Mouse (Mus musculus): ENCODE results near the gene Rbfox1.

Gene Rbfox1

DNA sequence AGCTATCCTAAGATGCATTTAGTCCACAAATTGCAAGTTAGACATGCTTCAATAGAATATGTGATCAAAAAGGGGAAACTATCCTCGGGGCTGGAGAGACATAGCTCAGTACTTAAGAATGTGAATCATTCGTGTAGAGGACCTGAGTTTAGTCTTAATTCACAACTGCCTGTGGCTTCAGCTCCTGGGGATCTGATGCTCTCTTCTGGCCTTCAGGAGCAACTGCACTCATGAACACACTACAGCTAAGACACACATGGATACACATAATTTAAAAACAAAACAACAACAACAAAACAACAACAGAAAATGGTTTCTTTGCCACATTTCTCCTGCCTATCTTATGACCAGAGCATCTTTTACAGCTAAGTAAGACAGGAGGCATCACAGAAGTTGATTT, 448.1 kb downstream of the Rbfox1 start:
- no peak for DNase-seq (ENCODE audit: extremely low read depth, insufficient read length, low spot score)

- no peak for DNase-seq (ENCODE audit: extremely low read depth, insufficient read length, low spot score)
Observed at GRCm38 (mm10) chr16:6348103-6348502, 462.9 kb downstream of the Rbfox1 start.

DNA sequence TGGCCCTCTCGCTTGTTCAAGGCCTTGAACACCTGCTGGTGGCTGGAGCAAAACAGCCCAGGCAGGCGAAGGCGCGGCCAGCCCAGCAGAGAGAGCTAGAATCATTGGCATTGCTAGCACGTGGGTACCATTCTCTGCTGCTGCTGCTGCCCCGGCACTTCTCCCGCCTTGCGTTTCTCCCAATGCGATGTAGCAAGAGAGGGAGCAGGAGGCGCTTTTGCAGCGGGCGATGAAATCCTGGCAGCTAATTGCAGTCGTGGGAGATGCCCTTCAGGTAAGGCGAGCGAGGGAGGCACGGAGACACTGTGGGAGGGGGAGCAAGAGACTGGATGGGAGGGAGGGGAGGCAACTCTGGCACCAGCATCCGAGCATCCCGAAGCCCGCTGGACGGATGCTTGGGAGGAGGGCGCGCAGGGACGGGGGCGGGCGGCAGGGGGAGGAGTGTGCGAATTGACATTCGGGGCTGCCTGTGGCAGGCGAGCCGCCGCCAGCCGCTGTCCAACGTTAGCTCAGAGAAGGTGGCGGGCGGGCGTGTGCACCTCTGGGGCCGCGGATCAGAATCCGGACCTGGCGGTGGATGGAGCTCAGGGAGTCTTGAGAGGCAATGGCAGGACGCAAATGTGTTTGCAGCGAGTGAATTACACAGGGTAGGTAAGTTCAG, 463.6 kb downstream of the Rbfox1 start:
- DNase-seq (ENCODE audit: extremely low read depth, insufficient read length, low spot score) = no peak

GRCm38 (mm10) chr16:6349381-6349780, 464.2 kb downstream of the Rbfox1 start:
- DNase-seq (ENCODE audit: extremely low read depth, insufficient read length, low spot score) = peak; percentile 9

DNA sequence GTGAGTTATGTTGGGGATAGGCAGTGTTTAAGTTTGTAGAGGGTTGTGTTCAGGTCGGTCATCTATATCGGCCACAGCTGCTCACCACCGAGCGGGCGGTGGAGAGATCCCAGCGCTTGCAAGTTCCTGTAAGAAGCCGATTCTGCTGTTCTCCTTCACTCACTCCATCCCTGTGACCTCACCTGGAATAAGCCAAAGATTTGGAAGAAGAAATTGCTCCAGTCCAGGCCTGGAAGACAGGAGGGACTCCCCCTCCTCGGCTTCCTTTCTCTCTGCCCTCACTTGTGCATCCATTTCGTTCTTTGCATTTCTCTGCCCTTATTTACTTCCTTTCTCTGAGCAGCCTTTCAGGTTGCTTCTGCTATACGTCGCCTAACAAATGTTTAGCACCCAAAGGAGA, 465.1 kb downstream of the Rbfox1 start:
- DNase-seq (ENCODE audit: extremely low read depth, insufficient read length, low spot score) = no peak

DNA sequence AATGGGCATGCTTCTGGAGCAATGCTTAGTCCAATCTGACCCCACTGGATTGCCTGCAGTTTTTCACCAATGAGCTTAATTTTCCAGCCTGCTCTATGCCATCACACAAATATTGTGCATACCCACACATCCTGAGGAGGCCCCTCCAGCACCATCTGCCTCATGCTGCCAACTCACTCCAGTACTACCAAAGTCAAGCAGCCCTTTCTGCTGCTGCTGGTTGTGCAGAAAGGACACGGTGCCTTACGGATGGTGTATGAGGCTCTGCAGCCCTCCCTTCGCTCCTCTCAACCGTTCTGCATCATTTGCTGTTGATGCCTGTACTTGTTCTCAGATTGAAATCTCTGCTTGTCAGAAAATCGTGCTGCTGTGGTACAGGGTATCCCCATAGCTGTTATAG, 468.0 kb downstream of the Rbfox1 start:
- DNase-seq (ENCODE audit: extremely low read depth, insufficient read length, low spot score) = no peak

DNA sequence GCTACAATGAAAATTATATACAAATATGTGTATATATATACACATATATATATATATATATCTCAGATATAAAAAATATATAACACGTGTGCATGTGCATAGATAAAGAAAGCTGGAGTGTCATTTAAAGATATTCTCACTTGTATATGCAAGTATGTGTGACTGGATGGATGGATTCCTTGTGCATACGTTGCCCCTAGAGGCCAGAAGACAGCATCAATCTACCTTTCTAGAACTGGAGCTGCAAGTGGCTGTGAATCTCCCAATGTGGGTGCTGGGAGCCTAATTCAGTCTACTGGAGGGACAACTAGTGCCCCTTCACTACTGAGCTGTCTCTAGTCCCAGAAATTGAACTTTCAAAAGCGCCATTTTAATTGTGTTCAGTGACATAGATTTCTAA, 471.8 kb downstream of the Rbfox1 start:
- no peak for DNase-seq (ENCODE audit: extremely low read depth, insufficient read length, low spot score)

- DNase-seq (ENCODE audit: extremely low read depth, insufficient read length, low spot score) = no peak
Observed at GRCm38 (mm10) chr16:6365793-6366192, 480.6 kb downstream of the Rbfox1 start.

DNA sequence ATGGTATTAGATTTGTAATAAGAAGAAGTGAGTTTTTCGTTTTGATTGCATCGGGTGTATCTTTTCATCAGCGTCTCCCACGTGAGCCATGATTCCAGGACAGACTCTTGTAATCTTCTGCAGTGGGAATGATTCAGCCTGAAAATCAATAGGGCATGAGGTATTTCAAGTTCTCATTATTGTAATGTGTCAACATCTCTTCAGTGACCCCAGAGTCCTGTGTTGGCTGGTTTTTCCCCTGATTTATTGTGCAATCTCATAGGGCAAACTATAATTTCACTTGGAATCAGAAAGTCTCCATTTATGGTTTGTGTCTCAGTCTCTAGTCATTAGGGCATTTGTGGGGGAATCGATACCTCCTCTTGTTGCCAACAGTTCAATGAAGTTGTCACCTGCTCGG, 481.5 kb downstream of the Rbfox1 start:
- no peak for DNase-seq (ENCODE audit: extremely low read depth, insufficient read length, low spot score)

DNA sequence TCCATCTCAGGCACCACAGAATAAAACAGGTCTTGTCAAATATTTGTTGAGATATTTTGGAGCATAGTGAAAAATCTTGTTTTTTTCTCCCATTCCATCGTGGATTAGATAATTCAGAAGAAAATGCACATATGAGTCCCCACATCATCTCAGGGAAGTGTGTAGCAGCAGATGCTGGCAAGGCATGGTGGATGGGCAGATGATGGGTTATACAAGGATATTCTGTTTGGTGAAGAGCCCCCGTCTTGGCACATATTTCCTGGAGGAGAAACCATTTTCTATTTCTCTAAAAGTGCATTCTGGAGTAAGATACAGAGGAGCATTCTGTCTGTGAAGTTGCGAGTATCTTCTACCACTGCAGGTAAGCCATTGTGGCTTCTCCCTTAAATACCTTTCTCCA, 495.8 kb downstream of the Rbfox1 start:
- DNase-seq (ENCODE audit: extremely low read depth, insufficient read length, low spot score) = no peak

GRCm38 (mm10) chr16:6381572-6381971, 496.4 kb downstream of the Rbfox1 start:
- DNase-seq (ENCODE audit: extremely low read depth, insufficient read length, low spot score) = no peak

GRCm38 (mm10) chr16:6382712-6383111, 497.6 kb downstream of the Rbfox1 start:
- DNase-seq (ENCODE audit: extremely low read depth, insufficient read length, low spot score) = no peak

- DNase-seq (ENCODE audit: extremely low read depth, insufficient read length, low spot score) = no peak
Observed at GRCm38 (mm10) chr16:6390278-6390930, 505.2 kb downstream of the Rbfox1 start.

DNA sequence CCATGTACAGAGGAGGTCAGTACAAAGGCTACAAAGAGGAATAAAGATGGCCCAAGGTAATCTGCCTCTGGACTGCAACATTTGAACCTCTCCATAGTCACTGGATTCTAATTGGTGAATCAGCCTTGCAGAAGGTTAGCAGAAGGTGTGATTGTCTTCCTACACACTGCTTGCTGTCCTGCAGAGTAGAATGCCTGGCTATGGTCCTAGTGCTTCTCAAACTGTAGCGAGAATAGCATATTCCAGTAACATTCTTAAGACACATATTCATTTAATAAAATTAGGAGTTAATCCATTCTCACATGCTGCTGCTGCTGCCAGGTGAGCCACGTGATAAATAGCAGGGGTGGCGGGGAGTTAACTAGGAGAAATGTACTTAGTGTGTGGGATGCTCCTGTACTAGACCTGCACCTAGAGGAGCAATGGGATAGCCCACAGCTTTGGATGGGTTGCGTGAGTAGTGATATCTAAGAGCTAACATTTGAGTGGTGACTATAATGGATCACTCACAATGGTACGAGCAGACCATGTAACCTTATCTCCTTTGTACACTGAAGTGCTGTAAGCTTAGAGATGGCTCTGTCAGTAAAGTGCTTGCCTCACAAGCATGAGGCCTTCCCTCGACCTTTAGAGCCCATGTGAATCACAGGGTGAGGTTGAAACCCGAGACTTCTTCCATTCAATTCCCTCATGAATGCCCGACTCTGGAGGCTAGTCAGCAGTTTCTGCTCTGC, 511.7 kb downstream of the Rbfox1 start:
- DNase-seq (ENCODE audit: extremely low read depth, insufficient read length, low spot score) = no peak

GRCm38 (mm10) chr16:6397635-6398034, 512.5 kb downstream of the Rbfox1 start:
- DNase-seq (ENCODE audit: extremely low read depth, insufficient read length, low spot score) = no peak

GRCm38 (mm10) chr16:6402816-6403215, 517.7 kb downstream of the Rbfox1 start:
- no peak for DNase-seq (ENCODE audit: extremely low read depth, insufficient read length, low spot score)

GRCm38 (mm10) chr16:6414846-6415245, 529.7 kb downstream of the Rbfox1 start:
- no peak for DNase-seq (ENCODE audit: extremely low read depth, insufficient read length, low spot score)

DNA sequence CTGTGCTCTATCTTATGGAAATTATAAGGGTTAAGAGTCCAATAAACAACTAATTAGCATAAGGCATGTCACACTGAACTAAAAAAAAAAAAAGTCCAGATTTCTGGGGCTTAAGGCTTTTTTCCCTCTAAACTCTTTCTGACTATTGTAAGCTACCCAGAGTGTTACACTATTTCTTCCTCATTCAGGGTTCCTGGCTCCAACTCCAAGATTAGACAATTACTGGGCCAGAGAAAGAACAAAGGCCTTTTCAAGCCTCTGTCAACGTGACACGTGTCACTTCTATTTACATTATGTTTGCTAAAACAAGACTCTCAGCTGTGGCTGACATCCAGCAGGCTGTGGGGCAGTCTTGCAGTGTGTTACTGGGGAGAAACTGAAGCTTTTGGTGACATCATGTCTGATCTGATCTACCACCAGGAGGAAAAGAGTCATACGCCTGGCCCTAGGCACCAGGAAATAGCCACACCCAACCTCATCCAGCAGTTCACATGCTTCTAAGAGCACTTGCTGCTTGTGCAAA, 536.5 kb downstream of the Rbfox1 start:
- no peak for DNase-seq (ENCODE audit: extremely low read depth, insufficient read length, low spot score)

GRCm38 (mm10) chr16:6423878-6424409, 538.8 kb downstream of the Rbfox1 start:
- DNase-seq (ENCODE audit: extremely low read depth, insufficient read length, low spot score) = no peak

DNA sequence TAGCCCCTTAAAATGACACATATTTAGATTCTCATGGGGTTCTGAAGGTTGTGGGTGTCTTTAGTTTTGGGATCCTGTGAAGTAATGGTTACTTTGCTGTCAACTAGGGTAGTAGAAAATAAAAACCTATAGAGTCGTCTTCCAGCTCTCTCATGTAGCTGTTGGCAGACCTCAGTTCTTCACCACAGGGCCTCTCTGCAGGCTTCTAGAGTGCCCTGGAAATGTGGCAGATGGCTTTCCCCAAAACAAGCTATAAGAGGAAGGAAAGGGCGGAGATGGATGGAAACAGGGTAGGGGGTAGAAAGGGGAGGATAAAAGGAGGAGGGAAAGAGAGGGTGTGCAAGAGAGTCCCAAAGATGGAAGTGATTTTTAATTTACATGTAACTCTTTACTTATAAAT, 539.6 kb downstream of the Rbfox1 start:
- DNase-seq (ENCODE audit: extremely low read depth, insufficient read length, low spot score) = no peak
